9 mouse cellular contexts compared by ENCODE assay signal in genomic region chr4:135972911-135973811, GRCm38 (mm10). TPM values are rescaled to one million over a fixed set of nuclear protein-coding genes. Genes with fewer than 3 reads are reported as not detected.
DNase-seq lines count a peak whose midpoint lies in the region; ATAC-seq and TF ChIP-seq lines count a peak whose summit lies in the region.
"Had no signal": no experiment of that assay in that cellular context is flagged by ENCODE, and none has a peak within 500 bp of the region (broad histone marks: within the 10 kb centered on the region; RNA-seq: fewer than 3 reads in every experiment).

No protein-coding gene starts in this region.

- H3K27me3 ChIP-seq in embryonic facial prominence, embryonic 13.5 days = no peaks in the 10 kb centered on the region
- H3K27me3 ChIP-seq in limb, embryonic 10.5 days (ENCODE audit: low read depth, poor library complexity, severe bottlenecking) = no peaks in the 10 kb centered on the region
- no peaks in the 10 kb centered on the region for H3K27me3 ChIP-seq in small intestine, adult 2 months (ENCODE audit: control insufficient read depth, insufficient read depth, low read length)
- H3K27me3 ChIP-seq: Patski had no signal

- TF ChIP-seq POLR2A in small intestine, adult 2 months (IDR thresholded peaks at IDR 0.05; ENCODE audit: low read depth, low read length) = no peak

- DNase-seq in cerebellum, adult 9-11 months = peak; percentile 41
- DNase-seq in cerebellum, adult 18-20 months = no peak
- peak; percentile 35 for DNase-seq in 3T3-L1 (ENCODE audit: low read depth, low spot score)
- DNase-seq in limb, embryonic 10.5 days (ENCODE audit: low spot score) = no peak
- no peak for DNase-seq in right cerebral cortex, postnatal 25 days
- DNase-seq in embryo, embryonic 11 days = no peak

- ATAC-seq in embryonic facial prominence, embryonic 13.5 days (ENCODE audit: insufficient number of reproducible peaks, insufficient read depth, low FRiP score, low TSS enrichment, low read depth) = no peak

- no peak for TF ChIP-seq CTCF in small intestine, adult 2 months (IDR thresholded peaks at IDR 0.05; ENCODE audit: extremely low read depth, insufficient read length, insufficient replicate concordance, low read depth, low read length)

- H3K9me3 ChIP-seq in embryonic facial prominence, embryonic 13.5 days = no peaks in the 10 kb centered on the region
- H3K9me3 ChIP-seq in limb, embryonic 10.5 days (replicated peaks) = no peaks in the 10 kb centered on the region

- H3K4me2 ChIP-seq in embryonic facial prominence, embryonic 13.5 days = peak overlapping the region; percentile 97

- H3K4me1 ChIP-seq in embryonic facial prominence, embryonic 13.5 days = peaks cover 22% of the 10 kb centered on the region
- peaks cover 33% of the 10 kb centered on the region for H3K4me1 ChIP-seq in limb, embryonic 10.5 days
- peaks cover 18% of the 10 kb centered on the region for H3K4me1 ChIP-seq in small intestine, adult 2 months (ENCODE audit: control insufficient read depth, insufficient read depth, insufficient read length, low read length)

- H3K9ac ChIP-seq in embryonic facial prominence, embryonic 13.5 days = peak overlapping the region; percentile 95

- H3K4me3 ChIP-seq in embryonic facial prominence, embryonic 13.5 days = peak overlapping the region; percentile 99
- H3K4me3 ChIP-seq in limb, embryonic 10.5 days = peak overlapping the region; percentile 98
- H3K4me3 ChIP-seq in small intestine, adult 2 months (ENCODE audit: low read depth, low read length) = peak overlapping the region; percentile 81

- 0 out of 2 replicates have a peak overlapping the region, but pooled peaks have one; percentile 7 for H3K27ac ChIP-seq in embryonic facial prominence, embryonic 13.5 days
- H3K27ac ChIP-seq in limb, embryonic 10.5 days = peak overlapping the region; percentile 91
- H3K27ac ChIP-seq in small intestine, adult 2 months (ENCODE audit: insufficient read depth, low read depth, low read length) = peak overlapping the region; percentile 80

- WGBS in embryonic facial prominence, embryonic 13.5 days = 70% methylated on average over 13 of the region's 13 CpGs
- WGBS in limb, embryonic 10.5 days = 74% methylated on average over 13 of the region's 13 CpGs
- WGBS in small intestine, adult 2 months = 21% methylated on average over 13 of the region's 13 CpGs

- H3K36me3 ChIP-seq in embryonic facial prominence, embryonic 13.5 days = peaks cover 61% of the 10 kb centered on the region
- peaks cover 69% of the 10 kb centered on the region for H3K36me3 ChIP-seq in limb, embryonic 10.5 days
- H3K36me3 ChIP-seq in small intestine, adult 2 months (ENCODE audit: control insufficient read depth, insufficient read depth, low read length) = peaks cover 48% of the 10 kb centered on the region

RNA-seq across cellular contexts. Expression of gene Lypla2, which starts 0.7 kb away (rescaled TPM):
- polyA plus RNA-seq in embryonic facial prominence, embryonic 13.5 days (2015; fragmentation: Nextera tagmentation; extraction: Ambion mirVana) = 105 and 117 TPM in 2 replicates
- 199 and 214 TPM in 2 replicates for polyA plus RNA-seq in limb, embryonic 10.5 days (2016; fragmentation: Nextera tagmentation; extraction: Ambion mirVana)
- polyA plus RNA-seq in small intestine, adult 2 months (2012; rRNA removed) = 79.6 and 166 TPM in 2 replicates

RNA-seq across cellular contexts. Expression of gene Gale, which starts 9.6 kb away (rescaled TPM):
- 34.6 and 38.5 TPM in 2 replicates for polyA plus RNA-seq in embryonic facial prominence, embryonic 13.5 days (2015; fragmentation: Nextera tagmentation; extraction: Ambion mirVana)
- 38.7 and 39.2 TPM in 2 replicates for polyA plus RNA-seq in limb, embryonic 10.5 days (2016; fragmentation: Nextera tagmentation; extraction: Ambion mirVana)
- 116 and 163 TPM in 2 replicates for polyA plus RNA-seq in small intestine, adult 2 months (2012; rRNA removed)

RNA-seq across cellular contexts. Expression of gene Pithd1, which starts 13.9 kb away (rescaled TPM):
- polyA plus RNA-seq in embryonic facial prominence, embryonic 13.5 days (2015; fragmentation: Nextera tagmentation; extraction: Ambion mirVana) = 59.5 and 59.9 TPM in 2 replicates
- polyA plus RNA-seq in limb, embryonic 10.5 days (2016; fragmentation: Nextera tagmentation; extraction: Ambion mirVana) = 73.2 and 73.6 TPM in 2 replicates
- 32.2 and 60.0 TPM in 2 replicates for polyA plus RNA-seq in small intestine, adult 2 months (2012; rRNA removed)

RNA-seq across cellular contexts. Expression of gene Hmgcl, which starts 26.9 kb away (rescaled TPM):
- 80.3 and 82.0 TPM in 2 replicates for polyA plus RNA-seq in embryonic facial prominence, embryonic 13.5 days (2015; fragmentation: Nextera tagmentation; extraction: Ambion mirVana)
- polyA plus RNA-seq in limb, embryonic 10.5 days (2016; fragmentation: Nextera tagmentation; extraction: Ambion mirVana) = 68.4 and 78.9 TPM in 2 replicates
- polyA plus RNA-seq in small intestine, adult 2 months (2012; rRNA removed) = 50.3 and 76.6 TPM in 2 replicates

RNA-seq across cellular contexts. Expression of gene Eloa, which starts 48.4 kb away (rescaled TPM):
- polyA plus RNA-seq in embryonic facial prominence, embryonic 13.5 days (2015; fragmentation: Nextera tagmentation; extraction: Ambion mirVana) = 42.5 and 43.0 TPM in 2 replicates
- polyA plus RNA-seq in limb, embryonic 10.5 days (2016; fragmentation: Nextera tagmentation; extraction: Ambion mirVana) = 33.2 and 38.9 TPM in 2 replicates
- polyA plus RNA-seq in small intestine, adult 2 months (2012; rRNA removed) = 3.6 and 6.2 TPM in 2 replicates

Comparison
In these comparisons a context has a peak if more than half of its experiments do, and no peak if none do; other contexts are left out.
1. DNase-seq: peak in cerebellum, adult 9-11 months (single experiment) and 3T3-L1 (single experiment); none in cerebellum, adult 18-20 months (0 of 2), limb, embryonic 10.5 days (single experiment), right cerebral cortex, postnatal 25 days (single experiment) and embryo, embryonic 11 days (single experiment).
2. H3K27ac ChIP-seq: peak in every context shown above with its lines; median percentile 91 in limb, embryonic 10.5 days; 80 in small intestine, adult 2 months; 7 in embryonic facial prominence, embryonic 13.5 days.
3. Peak in every context shown above with its lines, with median percentiles within 50 percentile points of each other: H3K4me3 ChIP-seq.